Mouse (Mus musculus): ENCODE measurements around the gene Rap2b. TPM values are rescaled to one million over a fixed set of nuclear protein-coding genes. Genes with fewer than 3 reads are reported as not detected.

The Rap2b gene
- total RNA-seq (2014; fragmentation: Nextera tagmentation) (4.0 and 5.2 TPM in 2 replicates), total RNA-seq (2017) (8.1 and 10.5 TPM in 2 replicates)

DNA sequence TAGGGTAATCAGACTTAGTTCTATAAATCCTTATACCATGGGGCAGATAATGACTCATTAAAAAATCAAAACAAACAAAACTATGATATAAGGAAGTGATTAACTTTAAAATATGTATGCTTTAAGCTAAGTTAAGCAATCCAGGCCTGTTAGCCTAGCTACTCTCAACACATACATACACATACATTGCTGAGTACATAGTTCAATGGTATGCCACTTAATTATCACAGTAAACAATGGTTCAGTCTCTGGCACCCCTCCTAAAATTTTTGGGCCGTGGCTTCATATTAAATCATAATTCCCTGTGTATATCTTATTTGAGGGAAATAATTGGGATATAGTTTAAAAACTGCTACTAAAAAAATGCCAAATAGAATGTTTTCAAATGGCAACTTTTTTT is at the start of gene Rap2b:
Gene Rap2b, plus strand, starts transcription at position 301 of the 400 bp plus-strand sequence.
- no peak for ATAC-seq (replicated peaks; ENCODE audit: poor library complexity, severe bottlenecking)

DNA sequence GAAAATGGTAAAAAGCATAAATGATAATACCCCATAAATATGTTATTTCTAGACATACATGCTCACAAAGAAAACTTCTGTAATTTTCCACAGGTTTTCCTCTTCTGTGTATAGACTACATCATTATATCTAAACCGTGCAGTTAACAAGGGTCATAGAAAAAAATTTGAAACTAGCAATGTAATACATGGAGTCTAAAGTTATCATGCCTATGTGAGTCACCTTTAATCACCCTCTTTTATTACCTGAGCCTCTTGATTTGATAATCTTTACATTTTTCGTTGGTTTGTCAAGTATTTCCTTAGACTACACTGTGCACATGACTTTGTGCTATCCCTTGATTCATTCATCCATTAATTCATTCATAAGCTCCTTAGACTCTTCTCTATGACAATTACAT is 46.4 kb upstream of the Rap2b start:
- ATAC-seq (replicated peaks; ENCODE audit: poor library complexity, severe bottlenecking), result no peak

- no peak for ATAC-seq (replicated peaks; ENCODE audit: poor library complexity, severe bottlenecking)
Observed at GRCm38 (mm10) chr3:61320031-61320430, 41.4 kb upstream of the Rap2b start.

- ATAC-seq (replicated peaks; ENCODE audit: poor library complexity, severe bottlenecking), result peak; percentile 99
Observed at GRCm38 (mm10) chr3:61321632-61322031, 39.8 kb upstream of the Rap2b start.

DNA sequence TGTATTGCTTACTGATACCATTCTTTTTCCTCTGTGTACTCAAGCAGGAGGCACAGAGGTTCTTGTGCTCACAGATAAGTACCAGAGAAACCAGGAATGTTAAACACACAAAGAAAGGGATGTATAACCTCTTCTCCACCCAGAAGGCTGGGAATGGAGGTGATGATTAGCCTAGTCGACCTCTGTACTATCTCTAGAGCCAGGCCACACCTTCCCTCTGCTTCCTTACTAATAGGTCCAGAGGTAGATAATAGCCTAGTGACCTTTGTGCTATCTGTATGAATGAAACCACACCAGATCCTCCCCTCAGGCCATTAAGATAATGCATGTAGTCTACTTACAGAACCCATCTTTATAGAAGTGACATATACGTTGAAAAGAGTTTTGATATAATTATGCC is 25.2 kb upstream of the Rap2b start:
- no peak for ATAC-seq (replicated peaks; ENCODE audit: poor library complexity, severe bottlenecking)

GRCm38 (mm10) chr3:61337230-61337629 is 24.2 kb upstream of the Rap2b start:
- ATAC-seq (replicated peaks; ENCODE audit: poor library complexity, severe bottlenecking), result no peak

- ATAC-seq (replicated peaks; ENCODE audit: poor library complexity, severe bottlenecking), result no peak
Observed at GRCm38 (mm10) chr3:61340321-61340720, 21.1 kb upstream of the Rap2b start.

- ATAC-seq (replicated peaks; ENCODE audit: poor library complexity, severe bottlenecking), result peak; percentile 30; the same call in 1 of the 2 replicates
Observed at GRCm38 (mm10) chr3:61344031-61344430, 17.4 kb upstream of the Rap2b start.

GRCm38 (mm10) chr3:61345636-61346035 is 15.8 kb upstream of the Rap2b start:
- ATAC-seq (replicated peaks; ENCODE audit: poor library complexity, severe bottlenecking), result no peak

- ATAC-seq (replicated peaks; ENCODE audit: poor library complexity, severe bottlenecking), result no peak
Observed at GRCm38 (mm10) chr3:61348036-61348614, 13.3 kb upstream of the Rap2b start.

DNA sequence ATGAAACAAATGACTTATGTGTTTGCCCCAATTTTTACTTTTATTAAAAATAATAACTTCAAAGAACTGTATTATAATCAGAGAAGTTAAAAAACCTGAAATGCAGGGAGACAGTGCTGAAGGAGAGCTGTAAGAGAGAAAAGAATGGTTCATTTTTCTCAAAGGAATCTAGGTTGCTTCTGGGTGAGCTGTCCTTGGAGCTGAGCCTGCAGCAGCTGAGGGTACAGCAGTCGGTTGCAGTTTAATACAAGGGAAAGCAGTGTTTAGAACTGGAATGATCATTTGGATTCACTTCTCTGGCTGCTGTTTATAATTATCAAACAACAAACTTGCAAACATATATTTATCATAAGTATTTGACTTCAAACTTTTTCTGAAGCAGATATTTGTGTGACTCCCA is 12.0 kb upstream of the Rap2b start:
- ATAC-seq (replicated peaks; ENCODE audit: poor library complexity, severe bottlenecking), result no peak

DNA sequence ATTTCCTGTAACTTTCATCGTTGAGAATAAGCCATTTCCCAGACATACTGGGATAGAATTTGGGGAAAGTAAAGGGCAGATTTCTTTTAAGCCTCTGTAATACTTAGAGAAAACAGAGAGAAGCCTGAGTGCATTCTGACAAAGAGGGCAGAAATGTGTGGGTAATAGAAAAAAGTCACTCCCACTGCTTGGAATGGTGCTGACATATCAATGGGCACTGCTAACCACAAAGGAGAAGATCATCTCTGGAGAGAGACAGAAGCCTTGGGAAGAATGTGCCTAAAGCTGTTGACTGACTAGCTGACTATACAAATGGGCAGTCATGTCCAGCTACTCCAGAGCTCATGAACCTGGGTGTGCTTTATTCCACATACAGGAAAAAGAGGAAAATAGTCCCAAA is 6.0 kb upstream of the Rap2b start:
- no peak for ATAC-seq (replicated peaks; ENCODE audit: poor library complexity, severe bottlenecking)

DNA sequence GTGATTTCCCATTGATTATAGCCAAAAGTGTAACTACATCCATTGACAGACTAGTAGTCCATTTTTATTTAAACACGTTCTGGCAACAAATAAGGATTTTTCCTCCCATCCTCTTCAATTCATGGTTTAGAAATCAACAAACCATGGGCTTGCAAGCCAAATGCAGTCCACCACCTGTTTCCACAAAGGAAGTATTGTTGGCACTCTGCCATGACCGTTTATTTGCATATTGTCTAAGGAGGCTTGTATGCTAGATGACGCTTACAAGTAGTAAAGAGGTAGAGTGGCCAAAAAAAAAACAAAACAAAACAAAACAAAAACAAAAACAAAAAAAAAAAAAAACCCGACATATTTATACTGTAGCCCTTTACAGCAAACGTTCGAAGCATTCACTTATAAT is 3.3 kb upstream of the Rap2b start:
- ATAC-seq (replicated peaks; ENCODE audit: poor library complexity, severe bottlenecking), result peak; percentile 58

DNA sequence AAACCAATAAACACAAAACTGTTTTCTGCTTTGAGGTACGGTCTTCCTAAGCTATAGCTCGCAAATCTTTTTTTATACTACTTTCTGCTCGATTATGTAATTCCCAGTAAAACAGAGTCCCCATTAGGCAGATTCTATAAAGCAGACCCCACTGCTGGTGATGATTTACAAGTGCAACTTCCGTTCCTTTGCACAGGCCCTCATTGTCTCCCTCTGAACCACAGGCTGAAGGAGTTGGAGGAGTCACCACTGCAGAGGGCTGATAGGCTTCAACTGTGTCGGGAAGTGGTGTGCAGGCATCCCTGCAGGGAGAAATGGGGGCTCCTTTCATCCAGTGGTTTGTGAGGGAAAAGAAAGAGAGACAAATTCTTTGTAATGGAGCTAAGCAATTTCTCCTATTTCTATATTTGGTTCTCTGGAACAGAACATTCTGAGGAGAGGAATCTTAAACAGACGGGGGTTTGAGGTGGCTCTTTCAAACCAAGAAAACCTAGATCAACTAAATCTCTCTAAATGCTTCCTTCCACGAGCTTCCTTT is 2.6 kb upstream of the Rap2b start:
- ATAC-seq (replicated peaks; ENCODE audit: poor library complexity, severe bottlenecking), result peak; percentile 23

GRCm38 (mm10) chr3:61362821-61363160 is 1.4 kb downstream of the Rap2b start:
- ATAC-seq (replicated peaks; ENCODE audit: poor library complexity, severe bottlenecking), result 0 out of 2 replicates have a peak, but pooled peaks have one; percentile 0

DNA sequence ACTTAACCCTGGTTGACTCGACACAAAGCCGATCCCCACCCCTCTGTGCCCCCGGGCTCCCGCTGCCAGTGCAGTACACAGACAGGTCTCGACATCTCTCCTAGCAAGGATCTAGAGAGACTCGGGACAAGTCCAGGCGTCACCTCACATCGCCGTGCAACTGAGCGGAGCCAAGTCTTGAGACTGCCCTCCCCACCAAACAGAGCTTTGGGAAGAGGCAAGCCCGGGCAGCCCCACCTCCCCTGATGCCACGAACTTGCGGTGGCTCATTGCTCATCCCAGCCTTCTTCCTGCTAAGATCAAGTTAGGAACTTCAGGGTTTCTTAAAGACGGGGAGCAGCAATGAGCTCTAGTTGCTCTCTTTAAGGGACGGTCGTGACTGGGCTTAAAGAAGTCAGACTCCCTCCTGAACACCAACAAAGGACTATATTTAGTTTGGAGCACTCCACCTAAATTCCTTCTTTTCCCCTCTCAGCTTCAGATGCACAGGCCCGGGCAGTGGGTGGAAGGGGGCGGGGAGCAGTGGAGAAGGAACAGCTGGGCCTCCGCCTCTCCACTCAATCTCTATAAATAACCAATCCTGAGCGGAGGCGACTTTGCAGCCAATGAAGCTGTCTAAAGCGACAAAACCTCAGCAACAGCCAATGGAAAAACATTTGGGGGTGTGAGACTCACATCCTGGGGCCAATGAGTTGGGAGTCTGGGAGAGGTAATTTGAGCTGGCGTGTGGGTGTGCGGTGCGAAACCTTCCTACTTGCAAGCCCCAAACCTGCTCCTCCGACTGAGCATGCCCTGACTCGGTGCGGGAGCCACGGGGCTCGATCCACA is 1.9 kb downstream of the Rap2b start:
- ATAC-seq (replicated peaks; ENCODE audit: poor library complexity, severe bottlenecking), result peak; percentile 67

- peak; percentile 64 for ATAC-seq (replicated peaks; ENCODE audit: poor library complexity, severe bottlenecking)
Observed at GRCm38 (mm10) chr3:61363989-61364660, 2.7 kb downstream of the Rap2b start.

GRCm38 (mm10) chr3:61364661-61364977 is 3.2 kb downstream of the Rap2b start:
- ATAC-seq (replicated peaks; ENCODE audit: poor library complexity, severe bottlenecking), result no peak

- ATAC-seq (replicated peaks; ENCODE audit: poor library complexity, severe bottlenecking), result no peak
Observed at GRCm38 (mm10) chr3:61364978-61365778, 3.7 kb downstream of the Rap2b start.

DNA sequence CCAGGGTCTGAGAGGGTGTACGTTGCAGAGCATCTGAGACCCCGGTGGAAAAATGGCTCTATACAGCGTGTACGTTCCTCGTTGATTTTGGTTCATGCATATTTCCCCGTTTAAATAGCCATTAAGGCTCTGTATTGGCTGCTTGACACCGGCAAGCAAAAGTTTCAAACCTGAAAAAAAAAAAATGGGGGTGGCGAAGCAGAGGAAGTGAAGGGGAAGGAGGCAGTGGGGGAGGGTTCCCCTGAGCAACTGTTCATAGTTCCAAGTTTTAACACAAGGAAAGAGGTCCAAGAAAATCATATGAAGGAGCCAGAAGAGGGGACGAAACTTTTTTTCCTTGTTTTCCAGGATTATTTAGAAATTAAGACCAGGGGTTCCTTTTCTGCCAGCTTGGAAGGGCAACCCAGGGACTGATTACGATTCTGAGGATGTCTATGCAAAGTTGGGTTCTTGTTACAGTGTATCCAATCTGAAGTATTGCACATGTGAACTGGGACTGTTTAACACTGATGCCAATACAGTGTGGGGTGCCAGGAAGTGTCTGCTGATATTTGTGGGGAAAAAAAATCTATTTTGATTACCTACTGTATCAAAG is 4.4 kb downstream of the Rap2b start, which contains the start of gene B430305J03Rik:
Gene B430305J03Rik, minus strand, starts transcription at position 173 of the 595 bp plus-strand sequence.
- peak; percentile 8; the same call in 1 of the 2 replicates for ATAC-seq (replicated peaks; ENCODE audit: poor library complexity, severe bottlenecking)

Data from granulocyte monocyte progenitor cell, adult 5-6 weeks (primary cell).